Mouse (Mus musculus) ES-Bruce4 (cell line): ENCODE measurements around the gene Sbf1.

Experiments used
- CTCF ChIP-seq: IDR thresholded peaks from one replicate; pipeline ENCODE4 v1.8.1; 2011; ENCODE audit warnings: low read depth, low read length
- EP300 ChIP-seq: IDR thresholded peaks from 2 replicates; pipeline ENCODE4 v1.6.1; 2011; ENCODE audit warnings: low read depth, low read length; ENCODE audit not compliant: insufficient read depth
- POLR2A ChIP-seq: IDR thresholded peaks from one replicate; pipeline ENCODE4 v1.8.1; 2011; ENCODE audit warnings: low read length; ENCODE audit not compliant: insufficient read depth

- TF ChIP-seq CTCF (no peak), POLR2A (no peak), EP300 (no peak)
Observed at GRCm38 (mm10) chr15:89249063-89249462, 66.0 kb downstream of the Sbf1 start.
